Mouse (Mus musculus) telencephalon, adult 2 months (tissue): ENCODE data around the gene Cacna2d2.

ENCODE experiments used
- DNase-seq: peaks from one replicate; pipeline ENCODE4 v3.0.0-alpha.2; 2011; ENCODE audit warnings: low read depth, low spot score

The Cacna2d2 gene

DNA sequence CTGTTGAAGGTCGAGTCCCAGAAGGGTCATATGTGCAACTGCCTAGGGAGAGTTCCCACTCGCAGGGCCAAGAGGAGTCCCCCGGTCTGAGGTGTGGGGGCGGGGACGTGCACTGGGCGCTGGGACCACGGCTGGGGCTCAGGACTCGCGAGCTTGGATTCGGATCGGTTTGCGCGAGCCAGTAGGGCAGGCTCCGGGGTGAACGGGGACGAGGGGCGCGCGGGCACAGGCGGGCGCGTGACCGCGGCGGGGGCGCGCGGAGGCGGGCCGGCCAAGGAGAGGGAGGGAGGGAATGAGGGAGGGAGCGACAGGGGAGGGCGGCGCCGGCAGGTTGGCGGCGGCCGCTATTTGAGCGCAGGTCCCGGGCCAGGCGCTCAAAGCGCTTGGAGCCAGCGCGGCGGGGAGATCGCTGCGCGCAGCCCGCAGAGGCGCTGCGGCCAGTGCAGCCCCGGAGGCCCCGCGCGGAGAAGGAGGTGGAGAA, at the start of gene Cacna2d2:
Cacna2d2 (plus strand) TSS at position 122 of the 481 bp plus-strand sequence.
- DNase-seq, result no peak

DNA sequence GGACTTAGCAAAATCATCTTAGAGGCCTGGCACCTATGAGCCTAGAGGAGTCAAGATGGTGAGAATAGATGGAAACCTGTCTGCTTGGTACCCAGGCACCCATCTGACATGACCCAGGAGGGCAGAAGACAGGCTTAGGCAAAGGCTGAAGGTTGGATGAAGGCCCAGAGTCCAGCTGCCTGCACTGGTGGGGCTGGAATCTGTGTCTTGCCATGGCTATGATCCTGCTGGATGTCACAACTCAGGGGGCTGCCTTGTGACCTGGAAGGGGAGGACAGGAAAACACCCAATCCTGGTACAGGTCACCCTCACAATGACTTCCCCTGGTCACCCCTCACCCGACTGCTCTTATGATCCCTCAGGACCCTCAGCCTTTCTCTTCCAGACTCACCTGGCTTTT, 44.6 kb upstream of the Cacna2d2 start:
- DNase-seq, result no peak

DNA sequence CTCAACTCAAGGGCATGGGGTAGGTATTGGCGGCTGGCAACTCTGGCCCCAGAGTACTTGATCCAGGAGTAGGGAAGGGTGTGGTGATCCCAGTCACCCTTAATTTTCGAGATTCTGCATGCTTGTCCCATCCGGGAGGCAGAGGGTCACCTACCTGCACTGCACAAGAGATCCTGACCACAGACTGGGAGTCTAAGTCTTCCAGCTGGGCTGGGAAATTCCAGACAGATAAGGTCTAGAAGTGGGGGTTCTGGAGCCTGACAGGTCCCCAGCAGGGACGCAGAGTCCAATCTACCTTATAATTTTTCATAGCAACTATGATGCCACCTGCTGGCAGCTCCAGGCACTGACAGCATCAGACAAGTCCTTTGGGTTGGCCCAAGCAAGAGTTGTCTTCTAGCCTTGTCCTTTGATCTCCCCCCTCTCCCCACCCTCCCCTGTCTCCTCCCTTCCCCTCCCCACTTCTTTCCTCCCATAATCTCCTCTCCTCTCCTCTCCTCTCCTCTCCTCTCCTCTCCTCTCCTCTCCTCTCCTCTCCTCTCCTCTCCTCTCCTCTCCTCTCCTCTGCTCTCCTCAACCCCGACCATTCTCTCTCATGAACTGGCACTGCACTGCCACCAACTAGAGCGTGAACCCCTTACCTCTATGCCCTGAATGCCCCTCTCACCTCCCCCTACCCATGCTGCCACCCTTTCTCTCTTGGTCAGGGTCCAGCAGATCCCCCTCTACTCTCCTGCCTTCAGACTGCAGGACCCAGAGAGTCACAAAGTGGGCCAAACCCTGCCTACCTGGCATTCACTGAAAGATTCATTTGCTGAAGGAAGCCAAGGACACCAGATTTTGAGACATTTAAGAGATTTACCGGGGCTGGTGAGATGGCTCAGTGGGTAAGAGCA, 43.3 kb upstream of the Cacna2d2 start:
- DNase-seq, result no peak

DNA sequence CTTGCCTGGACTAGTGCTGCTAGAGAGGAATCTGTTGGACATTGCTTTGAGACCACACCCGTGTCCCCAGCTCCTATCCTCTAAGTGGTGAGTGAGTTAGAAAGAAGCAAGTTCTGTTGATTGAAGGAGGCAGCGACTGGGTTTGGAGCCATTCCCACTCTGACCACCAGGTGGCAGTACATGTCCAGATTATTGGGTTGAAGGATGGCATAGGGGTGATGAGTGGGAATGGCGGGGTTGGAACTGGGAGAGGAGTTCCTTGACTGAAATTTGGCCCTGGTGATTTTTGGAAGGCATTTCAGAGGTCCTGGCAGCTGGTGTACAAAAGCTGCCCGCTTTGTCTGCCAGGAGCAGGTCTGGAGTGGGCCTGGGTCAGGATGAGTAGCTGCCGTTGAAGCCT, 41.8 kb upstream of the Cacna2d2 start:
- DNase-seq, result peak; percentile 31

DNA sequence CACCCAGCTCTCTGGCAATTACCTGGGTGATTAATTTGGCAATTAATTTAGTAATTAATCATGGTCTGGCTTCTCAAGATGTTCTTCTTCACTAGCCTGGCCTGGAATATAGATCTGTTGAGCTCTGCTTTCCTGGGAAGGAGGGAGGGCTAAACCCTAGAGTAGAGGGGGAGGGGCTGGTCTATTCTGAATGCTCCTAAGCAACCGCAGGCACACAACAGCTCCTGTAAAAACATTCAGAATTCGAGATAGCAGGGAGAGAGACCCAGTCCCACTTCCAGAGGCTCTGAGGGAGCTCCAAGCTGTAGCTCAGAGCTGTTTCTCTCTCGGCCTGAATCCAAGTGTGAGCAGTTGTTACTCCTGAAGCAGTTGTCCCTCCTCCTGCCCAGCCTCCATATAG, 38.4 kb upstream of the Cacna2d2 start:
- DNase-seq, result no peak

DNA sequence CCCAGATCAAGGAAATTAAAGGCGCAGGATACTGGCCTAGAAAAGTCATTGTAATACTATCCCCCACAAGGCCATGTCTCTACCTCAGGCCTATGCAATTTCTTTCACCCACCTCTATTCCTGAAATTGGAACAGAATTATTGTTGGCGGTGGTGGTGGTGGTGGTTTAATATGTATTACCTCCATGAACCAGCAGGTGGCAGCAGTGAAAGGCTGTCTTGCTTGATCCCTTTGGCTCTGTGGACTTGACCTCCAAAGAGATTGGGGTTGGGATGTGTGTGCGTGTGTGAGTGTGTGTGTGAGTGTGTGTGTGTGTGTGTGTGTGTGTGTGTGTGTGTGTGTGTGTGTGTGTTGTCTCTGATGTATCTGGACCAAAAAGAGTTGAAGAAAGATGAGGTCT, 32.8 kb upstream of the Cacna2d2 start:
- DNase-seq, result no peak

DNA sequence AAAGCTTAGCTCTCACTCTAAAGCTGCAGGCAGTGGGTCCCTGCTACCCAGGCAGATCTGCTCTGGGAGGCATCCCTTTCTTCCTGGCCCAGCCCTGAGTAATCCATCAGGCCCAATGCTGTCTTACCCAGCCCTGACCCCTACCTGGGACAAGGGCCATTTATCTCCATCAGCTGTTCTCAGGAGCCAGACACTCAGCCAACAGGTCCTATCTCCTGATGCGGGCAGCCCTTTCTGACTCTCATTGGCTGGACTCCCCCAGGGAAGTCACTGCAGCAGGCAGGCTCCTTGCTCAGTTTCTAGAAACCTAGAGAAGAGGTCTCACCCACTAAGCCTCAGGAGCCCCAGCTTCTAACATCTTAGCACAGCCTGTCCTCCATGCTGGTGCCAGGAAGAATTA, 31.1 kb upstream of the Cacna2d2 start:
- no peak for DNase-seq

DNA sequence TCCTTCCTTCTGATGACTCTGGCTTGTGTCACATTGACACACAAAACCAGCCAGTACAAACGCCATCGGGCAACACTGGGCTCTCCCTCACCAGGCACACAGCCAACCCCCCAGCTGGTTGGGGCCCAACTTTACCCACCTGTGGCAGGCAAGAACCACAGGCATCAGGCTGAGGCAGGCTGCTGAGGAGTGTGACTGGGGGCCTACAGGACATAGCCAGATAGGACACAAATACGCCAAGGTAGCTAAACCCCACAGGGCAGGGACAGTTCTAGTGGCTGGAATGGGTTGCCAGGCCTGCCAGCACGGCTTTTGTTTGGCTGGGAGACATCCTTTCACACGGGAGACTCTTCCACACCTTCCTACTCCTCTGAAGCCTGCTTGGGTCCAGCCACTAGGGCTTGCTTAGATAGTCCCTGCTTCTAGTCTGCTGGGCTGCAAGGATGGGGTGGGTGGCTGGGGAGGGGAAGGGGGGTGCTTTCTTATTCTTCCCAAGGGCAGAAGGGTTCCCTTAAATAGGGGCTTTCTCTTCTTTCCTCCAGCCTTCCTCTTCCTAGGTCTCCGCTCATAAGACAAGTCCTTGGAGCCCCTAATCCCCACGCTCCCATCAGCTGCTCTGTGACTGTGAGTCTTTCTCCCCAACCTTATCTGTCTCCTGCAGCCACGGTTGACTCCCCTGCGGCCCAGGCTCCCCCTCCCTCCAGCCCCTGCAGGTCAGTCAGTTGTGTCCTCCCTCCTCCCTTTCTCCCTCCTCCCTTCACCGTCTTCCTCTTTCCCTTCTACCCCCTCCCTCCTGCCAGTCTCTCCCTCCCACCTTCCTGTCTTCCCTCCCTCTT, 29.9 kb upstream of the Cacna2d2 start:
- DNase-seq, result no peak

DNA sequence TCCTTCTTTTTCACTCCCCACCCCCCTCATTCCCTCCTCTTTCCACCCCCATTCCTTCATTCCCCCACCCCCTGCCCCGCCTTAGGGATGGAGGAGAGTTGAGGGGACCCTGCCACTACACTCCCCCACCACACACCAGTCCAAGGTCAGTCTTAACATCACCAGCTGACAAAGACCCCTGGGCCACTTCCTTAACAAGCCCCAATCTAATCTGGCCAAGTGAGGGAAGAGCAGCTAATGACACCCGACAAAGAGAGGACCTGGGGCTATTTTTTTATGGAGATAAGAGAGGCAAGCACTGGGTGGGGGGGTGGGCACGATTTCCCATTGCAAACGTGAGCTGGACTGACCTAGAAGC, 29.3 kb upstream of the Cacna2d2 start:
- no peak for DNase-seq

DNA sequence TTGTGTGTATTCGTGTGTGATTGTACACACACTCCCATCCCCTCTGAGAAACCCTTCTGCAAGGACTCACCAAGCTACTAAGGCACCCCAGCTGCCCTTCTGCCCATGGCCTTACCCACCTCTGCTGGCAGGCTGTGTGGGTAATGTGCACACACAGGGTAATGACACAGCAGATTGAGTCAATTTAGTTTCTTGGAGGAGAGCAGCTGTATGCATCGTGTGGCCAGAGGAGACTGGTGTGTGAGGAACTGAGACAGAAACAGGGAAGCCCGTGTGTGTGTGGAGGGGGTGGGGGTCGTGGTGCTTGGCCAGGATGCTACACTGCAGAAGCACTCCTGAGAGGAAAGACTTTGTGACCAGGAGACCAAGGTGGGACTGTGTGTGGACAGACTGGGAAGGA, 27.0 kb upstream of the Cacna2d2 start:
- no peak for DNase-seq

DNA sequence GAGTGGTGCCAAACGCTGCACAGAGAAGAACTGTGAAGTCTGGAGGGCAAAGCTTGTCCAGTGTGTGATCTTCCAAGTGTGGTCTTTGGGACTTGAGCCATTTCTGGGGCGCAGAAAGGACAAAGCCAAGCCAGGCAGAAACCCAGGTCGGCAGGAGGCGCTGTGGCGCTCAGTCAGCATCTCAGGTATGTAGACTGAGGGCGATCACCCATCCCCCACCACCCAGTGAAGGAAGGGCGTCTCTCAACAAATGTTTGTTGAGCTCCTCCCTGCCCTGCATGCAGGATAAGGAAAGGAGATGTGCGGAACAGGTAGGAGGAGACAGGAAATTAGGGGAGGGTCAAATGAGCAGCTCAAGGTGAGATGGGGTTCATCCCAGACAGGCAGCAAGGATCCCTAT, 24.8 kb upstream of the Cacna2d2 start:
- DNase-seq, result no peak

DNA sequence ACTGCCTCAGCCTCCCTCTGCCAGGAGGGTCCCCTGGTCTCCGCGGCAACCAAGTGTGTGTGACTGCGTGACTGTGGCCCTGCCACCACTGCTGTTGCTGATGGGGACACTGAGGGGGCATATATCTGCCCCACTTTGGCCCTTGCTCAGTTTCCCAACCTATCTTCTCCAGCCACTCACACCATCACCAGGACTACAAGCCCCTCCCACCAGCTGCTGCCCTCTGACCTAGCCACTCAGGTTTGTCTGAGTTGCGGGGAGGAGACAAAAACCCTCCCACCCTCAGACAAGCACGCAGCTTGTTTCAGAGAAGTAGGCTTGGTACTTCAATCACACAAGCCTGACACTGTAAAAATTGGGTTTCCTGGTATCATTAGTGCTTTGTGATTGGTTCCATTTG, 24.0 kb upstream of the Cacna2d2 start:
- DNase-seq, result no peak

DNA sequence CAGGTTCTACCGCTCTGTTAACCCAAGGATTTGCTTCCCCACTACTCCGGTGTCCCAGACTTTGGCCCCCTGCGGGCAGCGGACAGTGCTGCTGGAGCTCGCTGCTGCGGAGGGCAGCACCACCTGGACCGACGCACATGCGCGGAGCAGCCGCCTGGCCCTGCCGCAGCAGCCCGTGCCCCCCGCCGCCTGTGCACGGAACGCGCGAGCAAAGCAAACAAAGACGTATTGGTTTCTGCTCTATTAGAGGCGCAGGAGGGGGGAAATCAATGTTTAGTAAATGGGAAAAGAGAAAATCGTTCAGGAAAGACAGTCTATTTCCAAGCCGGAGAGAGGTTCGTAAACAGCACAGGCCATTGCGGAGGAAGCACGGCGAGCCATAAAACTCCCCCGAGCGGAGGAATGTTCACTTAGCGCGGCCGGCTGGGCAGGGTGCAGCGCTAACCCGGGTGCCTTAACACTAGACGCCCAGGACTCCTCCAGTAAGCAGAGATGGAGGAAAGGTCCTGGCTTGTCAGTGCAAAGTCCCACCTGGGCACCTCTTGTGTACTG, 21.4 kb upstream of the Cacna2d2 start:
- DNase-seq, result no peak

DNA sequence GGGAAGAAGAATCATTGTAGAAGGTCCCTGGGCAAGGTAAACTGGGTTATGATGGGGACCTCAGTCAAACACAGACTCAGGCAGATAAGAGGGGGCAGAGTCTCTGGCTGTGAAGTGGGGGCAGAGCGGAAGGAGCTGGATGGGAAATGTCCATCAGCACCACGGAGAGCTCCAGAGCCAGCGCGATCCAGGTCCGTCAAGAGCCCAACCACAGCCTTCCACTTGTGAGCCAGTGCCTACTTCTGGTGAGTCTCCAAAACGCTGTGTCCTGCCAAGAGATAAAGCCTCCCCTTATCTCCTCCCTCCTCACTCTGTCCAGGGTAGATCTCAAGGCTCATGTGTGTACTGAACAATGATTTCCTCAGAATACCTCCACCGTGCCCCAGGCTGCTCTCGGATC, 17.7 kb upstream of the Cacna2d2 start:
- DNase-seq, result no peak

DNA sequence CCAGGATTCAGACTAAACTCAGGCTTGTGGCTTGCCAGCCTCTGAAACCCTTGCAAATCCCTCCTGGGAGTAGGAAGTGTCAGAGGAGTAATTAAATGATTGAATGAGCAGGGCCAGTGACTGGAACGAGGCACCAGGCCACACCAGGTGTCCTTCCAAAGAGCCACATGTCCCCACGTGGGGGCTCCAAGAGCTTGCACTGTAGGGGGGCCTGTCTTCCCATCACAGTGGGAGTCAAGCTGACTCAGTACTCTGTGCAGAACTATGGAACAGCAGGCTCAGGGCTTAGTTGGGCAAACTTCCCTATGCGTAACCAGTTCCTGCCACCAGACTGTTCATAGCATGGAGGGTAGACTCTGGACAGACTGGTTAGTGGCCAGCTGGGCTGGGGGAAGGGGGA, 15.0 kb upstream of the Cacna2d2 start:
- DNase-seq, result no peak

DNA sequence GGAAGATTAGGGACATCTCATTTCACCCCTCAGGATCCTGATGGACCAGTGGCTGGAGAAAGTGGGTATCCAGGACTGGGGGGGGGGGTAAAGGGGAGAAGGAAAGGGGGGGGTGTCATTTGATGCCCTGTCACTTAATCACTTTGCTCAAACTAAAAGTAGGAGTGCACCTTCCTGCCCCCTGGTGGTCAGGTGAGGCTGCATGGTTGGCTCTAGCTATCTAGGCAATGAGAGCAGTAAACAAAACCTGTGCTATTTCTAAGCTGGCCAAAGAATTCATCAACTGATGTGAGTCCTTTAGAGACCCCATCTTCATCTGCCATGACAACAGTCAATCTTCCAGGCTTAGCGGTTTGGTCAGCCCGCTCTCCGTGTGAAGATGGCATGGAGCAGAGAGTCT, 12.7 kb upstream of the Cacna2d2 start:
- DNase-seq, result no peak

DNA sequence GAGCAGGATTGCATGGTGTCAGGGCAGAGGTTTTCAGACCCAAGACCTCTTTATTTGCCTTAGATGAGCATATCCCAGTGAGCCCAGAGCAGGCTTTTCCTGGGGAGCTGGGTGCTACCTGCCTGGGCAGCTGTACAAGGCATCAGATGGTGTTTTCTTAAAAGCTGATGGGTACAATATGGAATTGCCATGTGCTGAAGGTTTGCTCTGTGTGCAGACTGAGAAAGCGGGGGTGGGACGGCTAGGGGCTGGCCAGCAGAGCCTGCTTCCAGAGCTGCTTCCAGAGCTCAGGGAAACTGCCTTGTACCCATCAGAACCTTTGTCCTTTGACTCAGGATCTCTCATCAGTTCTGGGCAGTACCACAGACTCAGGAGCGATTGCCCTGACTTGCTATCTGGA, 11.7 kb upstream of the Cacna2d2 start:
- no peak for DNase-seq

DNA sequence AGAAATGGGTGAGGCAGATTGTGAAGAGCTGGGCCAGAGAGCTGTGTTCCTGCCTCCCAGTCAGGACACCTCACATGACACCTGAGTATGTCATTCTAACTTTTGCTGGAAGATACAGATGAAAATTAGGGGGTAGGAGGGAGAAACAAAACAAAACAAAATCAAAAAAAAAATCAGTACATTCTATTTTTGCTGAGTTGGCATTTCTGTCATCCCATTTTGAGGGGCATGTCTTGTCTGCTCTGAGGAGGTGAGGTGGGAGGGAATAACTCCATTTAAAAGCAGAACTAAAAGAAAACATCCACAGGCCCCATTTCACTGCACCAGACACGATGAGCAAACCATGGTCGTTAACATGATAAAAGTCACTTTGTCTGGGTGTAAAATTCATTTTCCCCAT, 11.1 kb upstream of the Cacna2d2 start:
- no peak for DNase-seq

DNA sequence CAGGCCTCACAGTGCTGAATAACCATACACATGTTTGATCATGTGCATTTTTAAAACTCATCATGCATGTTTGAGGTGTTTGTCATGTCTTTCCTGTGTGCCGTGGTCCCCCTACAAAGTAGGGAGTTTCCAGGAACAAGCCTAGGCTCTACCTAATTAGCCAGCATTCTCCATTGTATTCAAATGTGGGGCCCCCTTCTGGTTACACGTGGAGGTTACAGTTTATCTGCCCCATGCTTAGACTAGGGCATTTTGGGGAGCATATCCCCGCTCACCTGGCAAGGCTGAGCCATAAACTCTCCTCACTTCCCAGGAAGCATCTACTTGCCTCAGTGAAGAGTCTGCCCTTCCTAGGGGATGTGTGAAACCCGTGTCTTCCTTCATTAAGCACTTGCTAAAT, 3.0 kb upstream of the Cacna2d2 start:
- DNase-seq, result no peak

DNA sequence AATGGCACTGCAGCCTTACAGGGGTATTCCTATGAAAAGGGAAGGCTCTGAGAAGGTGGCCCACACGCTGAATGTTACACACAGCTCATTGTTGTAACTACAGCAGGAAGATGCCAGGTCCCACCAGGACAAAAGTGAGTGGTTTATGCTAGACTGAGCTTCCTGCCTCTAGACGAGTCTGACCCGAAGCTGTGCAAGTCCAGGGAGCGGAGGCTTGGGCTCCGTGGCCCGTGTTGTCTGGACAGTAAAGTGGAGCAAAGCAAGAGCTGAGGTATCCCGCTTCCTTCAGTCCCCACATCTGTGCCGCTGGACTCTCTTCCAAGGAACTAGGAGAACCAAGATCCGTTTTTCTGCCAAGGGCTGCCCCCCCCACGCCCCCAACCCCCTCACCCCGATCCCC, 444 bp upstream of the Cacna2d2 start:
- no peak for DNase-seq

DNA sequence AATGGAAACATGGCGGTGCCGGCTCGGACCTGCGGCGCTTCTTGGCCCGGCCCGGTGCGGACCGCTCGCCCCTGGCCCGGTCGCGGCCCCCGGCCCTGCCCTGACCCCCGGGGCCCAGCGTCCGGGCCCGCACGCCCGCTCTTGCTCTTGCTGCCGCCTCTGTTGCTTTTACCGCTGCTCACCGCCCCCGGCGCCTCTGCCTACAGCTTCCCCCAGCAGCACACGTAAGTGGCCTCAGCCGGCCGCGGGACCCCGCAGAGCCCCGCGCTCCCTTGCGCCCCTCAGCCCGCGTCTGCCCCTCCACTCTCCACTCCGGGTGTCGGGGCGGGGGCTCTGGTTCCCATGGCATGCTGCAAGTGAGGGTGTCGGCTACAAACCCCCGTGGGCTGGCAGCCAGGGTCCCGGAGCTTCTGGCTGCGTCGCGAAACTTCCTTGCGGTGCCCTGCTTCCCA, 674 bp downstream of the Cacna2d2 start:
- no peak for DNase-seq

DNA sequence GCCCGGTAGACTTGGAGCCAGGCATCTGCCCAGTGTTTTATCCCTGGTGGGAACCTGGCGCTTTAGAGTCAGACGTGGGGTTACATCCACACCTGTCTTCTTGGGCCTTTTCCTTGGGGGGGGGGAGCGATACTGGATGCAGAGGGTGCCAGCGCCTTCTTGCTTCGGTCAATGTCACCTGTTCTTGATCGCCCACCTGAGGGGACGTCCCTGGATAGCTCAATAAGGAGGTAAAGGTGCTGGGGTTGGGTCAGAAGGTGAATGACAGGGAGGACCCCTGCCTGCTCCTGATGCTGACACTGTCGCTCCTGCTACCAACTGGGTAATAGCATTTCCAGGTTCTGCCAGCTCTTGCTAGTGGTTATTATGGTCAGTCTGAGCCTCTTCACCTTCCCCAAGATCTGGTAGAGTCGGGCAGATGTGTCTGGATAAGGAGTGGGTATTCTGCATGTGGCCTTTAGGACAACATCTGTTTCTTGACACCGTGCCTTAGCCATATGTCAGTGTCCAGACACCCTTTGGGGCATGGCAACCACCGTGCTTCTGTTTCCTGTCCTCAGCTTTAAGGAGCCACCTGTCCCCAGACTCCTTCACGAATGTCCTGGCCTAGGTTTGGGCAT, 1.4 kb downstream of the Cacna2d2 start:
- DNase-seq, result no peak
